Comparison of ENCODE assay signal across 8 mouse cellular contexts in genomic region chr9:80068028-80068515, GRCm38 (mm10). TPM values are rescaled to one million over a fixed set of nuclear protein-coding genes. Genes with fewer than 3 reads are reported as not detected.
DNase-seq lines count a peak whose midpoint lies in the region; ATAC-seq and TF ChIP-seq lines count a peak whose summit lies in the region.

No protein-coding gene starts in this region.

- H3K36me3 ChIP-seq in lung, embryonic 14.5 days (ENCODE audit: insufficient read depth) = no peaks in the 10 kb centered on the region
- H3K36me3 ChIP-seq in embryonic facial prominence, embryonic 10.5 days (replicated peaks) = 0 out of 2 replicates have a peak, but pooled peaks cover 5% of the 10 kb centered on the region
- no peaks in the 10 kb centered on the region for H3K36me3 ChIP-seq in intestine, embryonic 15.5 days
- H3K36me3 ChIP-seq in neural tube, embryonic 12.5 days = no peaks in the 10 kb centered on the region

- H3K9ac ChIP-seq in lung, embryonic 14.5 days = peak overlapping the region; percentile 100
- H3K9ac ChIP-seq in intestine, embryonic 15.5 days = peak overlapping the region; percentile 100
- peak overlapping the region; percentile 99 for H3K9ac ChIP-seq in neural tube, embryonic 12.5 days

- H3K9me3 ChIP-seq in lung, embryonic 14.5 days (ENCODE audit: low read depth, low read length) = 0 out of 2 replicates have a peak, but pooled peaks cover 9% of the 10 kb centered on the region
- H3K9me3 ChIP-seq in embryonic facial prominence, embryonic 10.5 days = peaks cover 9% of the 10 kb centered on the region; the same call in 1 of the 2 replicates
- no peaks in the 10 kb centered on the region for H3K9me3 ChIP-seq in intestine, embryonic 15.5 days
- no peaks in the 10 kb centered on the region for H3K9me3 ChIP-seq in neural tube, embryonic 12.5 days

- WGBS in lung, embryonic 14.5 days = under 1% methylated on average over 18 of the region's 18 CpGs
- 1% methylated on average over 18 of the region's 18 CpGs for WGBS in embryonic facial prominence, embryonic 10.5 days
- WGBS in intestine, embryonic 15.5 days = under 1% methylated on average over 18 of the region's 18 CpGs
- WGBS in neural tube, embryonic 12.5 days = 1% methylated on average over 18 of the region's 18 CpGs

- ATAC-seq in lung, embryonic 14.5 days (ENCODE audit: insufficient read depth) = no peak
- no peak for ATAC-seq in intestine, embryonic 15.5 days
- ATAC-seq in neural tube, embryonic 12.5 days (ENCODE audit: low FRiP score, low read depth) = no peak

- peak overlapping the region; percentile 100 for H3K27ac ChIP-seq in lung, embryonic 14.5 days (ENCODE audit: low read depth)
- peak overlapping the region; percentile 100 for H3K27ac ChIP-seq in embryonic facial prominence, embryonic 10.5 days (replicated peaks)
- peak overlapping the region; percentile 99 for H3K27ac ChIP-seq in intestine, embryonic 15.5 days
- peak overlapping the region; percentile 100 for H3K27ac ChIP-seq in neural tube, embryonic 12.5 days

- intact Hi-C loops in gastrocnemius, postnatal 14 days (cut with DNase I; ENCODE audit: low total_unique reads) = no loop called here

- peak; percentile 34 for DNase-seq in lung, embryonic 14.5 days
- no peak for DNase-seq in lung, adult 18-20 months
- no peak for DNase-seq in embryonic facial prominence, embryonic 10.5 days (ENCODE audit: low spot score)
- DNase-seq in urinary bladder, postnatal 10 days (ENCODE audit: low spot score) = no peak
- DNase-seq in gastrocnemius, postnatal 14 days = no peak
- no peak for DNase-seq in layer of hippocampus, postnatal 14 days (ENCODE audit: low spot score in 2 of 2)

- H3K4me2 ChIP-seq in lung, embryonic 14.5 days = peak overlapping the region; percentile 66
- peak overlapping the region; percentile 69 for H3K4me2 ChIP-seq in intestine, embryonic 15.5 days (replicated peaks)
- H3K4me2 ChIP-seq in neural tube, embryonic 12.5 days (replicated peaks) = peak overlapping the region; percentile 60

- no peaks in the 10 kb centered on the region for H3K27me3 ChIP-seq in lung, embryonic 14.5 days (ENCODE audit: insufficient read depth, low read length)
- no peaks in the 10 kb centered on the region for H3K27me3 ChIP-seq in embryonic facial prominence, embryonic 10.5 days (replicated peaks; ENCODE audit: low read depth, poor library complexity, severe bottlenecking)
- H3K27me3 ChIP-seq in intestine, embryonic 15.5 days (replicated peaks) = no peaks in the 10 kb centered on the region
- H3K27me3 ChIP-seq in neural tube, embryonic 12.5 days (replicated peaks) = no peaks in the 10 kb centered on the region

- no peak for TF ChIP-seq CTCF in lung, embryonic 14.5 days (IDR thresholded peaks at IDR 0.05; ENCODE audit: low read depth)

- H3K4me1 ChIP-seq in lung, embryonic 14.5 days (ENCODE audit: insufficient read depth) = peaks cover 15% of the 10 kb centered on the region
- H3K4me1 ChIP-seq in embryonic facial prominence, embryonic 10.5 days = peaks cover 28% of the 10 kb centered on the region
- H3K4me1 ChIP-seq in intestine, embryonic 15.5 days (replicated peaks) = peaks cover 3% of the 10 kb centered on the region; the same call in 1 of the 2 replicates
- H3K4me1 ChIP-seq in neural tube, embryonic 12.5 days = peaks cover 15% of the 10 kb centered on the region

- H3K4me3 ChIP-seq in lung, embryonic 14.5 days (ENCODE audit: low read depth, low read length) = peak overlapping the region; percentile 95
- peak overlapping the region; percentile 97 for H3K4me3 ChIP-seq in embryonic facial prominence, embryonic 10.5 days
- H3K4me3 ChIP-seq in intestine, embryonic 15.5 days (replicated peaks) = peak overlapping the region; percentile 96
- peak overlapping the region; percentile 95 for H3K4me3 ChIP-seq in neural tube, embryonic 12.5 days

RNA-seq across cellular contexts. Expression of gene Senp6, which starts 1.4 kb away (rescaled TPM):
- polyA plus RNA-seq in lung, embryonic 14.5 days (2014; fragmentation: Nextera tagmentation; extraction: Ambion mirVana) = 69.8 and 76.0 TPM in 2 replicates
- 50.9 and 55.3 TPM in 2 replicates for polyA plus RNA-seq in embryonic facial prominence, embryonic 10.5 days (2016; fragmentation: Nextera tagmentation; extraction: Ambion mirVana)
- polyA plus RNA-seq in intestine, embryonic 15.5 days (2015; fragmentation: Nextera tagmentation; extraction: Ambion mirVana) = 36.9 and 41.3 TPM in 2 replicates
- 69.3 and 87.8 TPM in 2 replicates for polyA plus RNA-seq in neural tube, embryonic 12.5 days (2016; fragmentation: Nextera tagmentation; extraction: Ambion mirVana)
- total RNA-seq in gastrocnemius, postnatal 14 days (2021) = 10 to 100 TPM; 48.5 to 53.1 TPM
- total RNA-seq in layer of hippocampus, postnatal 14 days (2021) = 100 to 1,000 TPM in 1 of 2 experiments, 10 to 100 TPM in 1; 97.9 to 109 TPM

RNA-seq across cellular contexts. Expression of gene Filip1, which starts 55.4 kb away (rescaled TPM):
- polyA plus RNA-seq in lung, embryonic 14.5 days (2014; fragmentation: Nextera tagmentation; extraction: Ambion mirVana) = 12.2 and 13.8 TPM in 2 replicates
- 2.9 and 3.3 TPM in 2 replicates for polyA plus RNA-seq in embryonic facial prominence, embryonic 10.5 days (2016; fragmentation: Nextera tagmentation; extraction: Ambion mirVana)
- polyA plus RNA-seq in intestine, embryonic 15.5 days (2015; fragmentation: Nextera tagmentation; extraction: Ambion mirVana) = 6.0 and 6.3 TPM in 2 replicates
- 3.5 and 4.0 TPM in 2 replicates for polyA plus RNA-seq in neural tube, embryonic 12.5 days (2016; fragmentation: Nextera tagmentation; extraction: Ambion mirVana)
- 10 to 100 TPM; 73.8 to 75.7 TPM for total RNA-seq in gastrocnemius, postnatal 14 days (2021)
- 10 to 100 TPM; 13.6 to 15.5 TPM for total RNA-seq in layer of hippocampus, postnatal 14 days (2021)
